Mouse (Mus musculus) cerebellum, postnatal 10 days (tissue): Measurements from ENCODE around the gene Stim2.
A peak's percentile ranks its signal among the peaks of the same experiment; 100 is the strongest.

Experiments used
- DNase-seq, 2 experiments: peaks; one replicate each; pipeline ENCODE4 v3.0.0; 2021; ENCODE audit warnings: mixed read lengths in 2 of 2

Gene Stim2

DNA sequence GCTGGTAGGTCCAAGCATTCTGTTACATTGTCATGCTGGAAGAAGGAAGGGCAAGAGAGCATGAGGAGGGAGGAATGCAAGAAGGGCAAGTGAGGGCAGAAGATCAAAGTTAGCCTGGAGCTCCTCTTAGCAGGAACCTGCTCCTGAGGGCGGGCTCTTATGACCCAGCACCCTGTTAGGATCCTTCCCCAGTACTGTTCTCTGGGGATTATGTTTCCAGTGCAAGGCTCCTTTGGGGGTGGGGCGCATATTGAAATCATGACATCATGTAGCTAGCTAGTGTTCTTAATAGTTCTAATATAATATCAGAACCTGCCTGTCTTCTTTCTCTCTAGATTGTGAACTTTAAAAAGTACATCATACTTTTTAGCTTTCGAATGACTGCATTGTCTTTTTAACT lies 52.8 kb downstream of the Stim2 start:
- DNase-seq, result no peak

GRCm38 (mm10) chr5:54052205-54052604 lies 53.9 kb downstream of the Stim2 start:
- DNase-seq, result no peak

GRCm38 (mm10) chr5:54053673-54054366 lies 55.5 kb downstream of the Stim2 start:
- DNase-seq, result no peak

- no peak for DNase-seq
These were observed 58.0 kb downstream of the Stim2 start for GRCm38 (mm10) chr5:54056266-54056665.

- DNase-seq, result peak; percentile 39 to 54
These were observed 61.7 kb downstream of the Stim2 start for GRCm38 (mm10) chr5:54059998-54060397.

GRCm38 (mm10) chr5:54062079-54062478 lies 63.8 kb downstream of the Stim2 start:
- peak in 1 of 2 experiments; percentile 17 for DNase-seq

DNA sequence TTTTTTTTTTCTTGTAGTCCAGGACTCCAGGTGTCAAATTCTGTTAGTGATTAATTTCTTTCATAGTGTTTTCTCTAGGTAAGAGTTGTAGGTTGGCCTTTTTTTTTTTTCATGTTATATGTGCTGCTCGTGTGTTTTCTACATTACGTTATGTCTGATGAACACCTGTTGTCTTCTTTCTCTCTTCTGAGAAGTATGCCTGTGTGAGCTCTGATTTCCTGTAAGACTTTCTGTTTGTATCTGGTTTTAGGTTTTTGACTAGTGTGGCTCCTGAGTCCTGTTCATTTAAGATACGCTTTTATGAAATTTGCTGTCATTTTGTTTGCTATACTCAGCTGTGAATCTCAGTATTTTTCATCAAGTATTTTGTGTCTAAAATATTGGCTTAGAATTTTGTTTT lies 69.3 kb downstream of the Stim2 start:
- no peak for DNase-seq

GRCm38 (mm10) chr5:54070549-54070948 lies 72.2 kb downstream of the Stim2 start:
- DNase-seq, result no peak

GRCm38 (mm10) chr5:54071288-54071687 lies 73.0 kb downstream of the Stim2 start:
- no peak for DNase-seq

GRCm38 (mm10) chr5:54071705-54072104 lies 73.4 kb downstream of the Stim2 start:
- DNase-seq, result no peak

DNA sequence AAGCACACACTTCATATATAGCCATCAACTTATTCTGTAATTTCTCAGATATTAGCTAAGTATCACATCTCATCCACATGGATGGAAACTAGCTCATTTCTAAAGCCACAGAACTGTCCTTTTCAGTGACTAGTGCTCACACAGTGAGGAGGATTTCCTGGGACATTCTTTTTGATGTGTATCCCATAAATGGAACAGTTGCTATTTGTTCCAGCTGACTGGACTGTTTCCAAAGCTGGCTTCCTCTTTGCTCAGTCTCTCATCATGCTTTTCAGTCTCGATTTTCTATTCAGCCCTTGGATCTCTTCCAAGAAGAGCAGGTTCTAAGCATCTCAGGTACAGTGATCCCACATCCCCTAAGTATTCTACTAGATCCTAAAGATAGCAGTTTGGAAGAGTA lies 75.0 kb downstream of the Stim2 start:
- DNase-seq, result peak; percentile 45 to 60

DNA sequence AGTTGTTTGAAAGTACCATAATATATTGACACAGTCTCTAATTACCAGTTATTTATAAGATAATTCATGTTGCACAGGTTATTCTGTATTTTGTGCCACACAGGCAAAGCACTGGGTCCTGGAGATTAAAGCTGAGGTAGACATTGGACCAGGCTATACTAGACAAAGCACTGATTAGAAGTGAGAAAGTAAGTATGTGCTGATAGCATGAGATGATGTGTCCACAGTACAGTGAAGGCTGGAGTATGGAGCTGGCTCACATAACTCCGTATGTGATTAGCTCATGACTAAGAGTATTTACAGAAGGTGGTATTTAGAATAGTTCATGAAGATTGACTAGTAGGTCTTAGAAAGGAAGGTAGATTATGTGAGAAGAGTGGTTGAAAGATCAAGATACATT lies 81.7 kb downstream of the Stim2 start:
- no peak for DNase-seq

DNA sequence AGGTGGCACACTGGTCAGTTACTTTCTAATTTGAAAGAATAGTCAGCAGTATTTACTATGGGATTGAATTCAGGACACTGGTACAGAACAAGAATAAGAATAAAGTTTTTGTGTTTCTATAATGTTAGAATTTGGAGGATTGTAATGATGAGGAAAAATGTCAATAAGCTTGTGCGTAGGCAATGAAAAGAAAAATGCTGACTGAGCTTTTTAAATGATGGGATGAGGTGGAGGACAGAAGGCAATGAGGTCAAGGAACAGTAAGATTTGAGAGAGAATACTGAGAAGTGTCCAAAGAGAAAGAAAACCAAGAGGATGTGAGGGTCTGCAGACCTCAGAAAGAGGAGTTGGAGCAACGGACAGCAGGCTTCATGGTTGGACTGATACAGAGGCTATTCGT lies 89.6 kb downstream of the Stim2 start:
- no peak for DNase-seq

- no peak for DNase-seq
These were observed 99.9 kb downstream of the Stim2 start for GRCm38 (mm10) chr5:54098219-54098618.

GRCm38 (mm10) chr5:54100916-54101315 lies 102.6 kb downstream of the Stim2 start:
- DNase-seq, result peak; percentile 54 to 67

DNA sequence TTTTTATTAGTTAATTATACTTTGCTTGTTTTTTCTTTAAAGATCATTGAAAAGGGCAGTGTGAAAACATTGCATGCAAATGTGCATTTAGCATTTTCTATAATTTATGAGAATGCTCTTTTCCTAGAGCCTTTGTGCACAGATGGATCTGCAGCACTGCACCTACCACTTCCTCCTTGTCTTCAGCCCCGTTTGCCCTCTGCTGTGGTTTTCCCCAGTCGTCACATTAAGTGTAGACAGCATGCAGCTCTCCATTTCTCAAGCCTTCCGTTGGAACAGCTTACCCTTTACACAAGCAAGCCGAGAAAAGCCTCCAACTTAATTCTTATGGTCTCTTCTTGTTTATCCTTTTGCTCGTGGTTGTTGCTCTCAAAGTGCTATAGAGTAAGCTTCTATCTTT lies 103.0 kb downstream of the Stim2 start:
- no peak for DNase-seq

DNA sequence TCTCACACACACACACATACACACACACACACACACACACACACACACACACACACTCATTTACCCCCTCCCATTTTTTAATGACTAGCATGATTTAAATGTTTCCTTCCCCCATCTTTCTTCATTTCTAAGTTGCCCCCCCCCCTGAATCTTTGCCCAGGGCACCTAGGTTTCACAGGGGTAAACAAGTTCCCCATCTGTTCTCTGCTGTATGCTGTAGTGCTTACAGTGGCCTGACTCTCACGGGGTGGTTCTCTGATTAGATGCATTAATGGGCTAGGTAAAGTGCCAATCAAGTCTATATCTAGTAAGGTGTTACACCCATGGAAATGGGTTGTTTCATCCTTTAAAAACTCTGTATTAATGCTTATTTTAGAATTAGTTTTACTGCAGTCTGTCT lies 103.7 kb downstream of the Stim2 start:
- no peak for DNase-seq

DNA sequence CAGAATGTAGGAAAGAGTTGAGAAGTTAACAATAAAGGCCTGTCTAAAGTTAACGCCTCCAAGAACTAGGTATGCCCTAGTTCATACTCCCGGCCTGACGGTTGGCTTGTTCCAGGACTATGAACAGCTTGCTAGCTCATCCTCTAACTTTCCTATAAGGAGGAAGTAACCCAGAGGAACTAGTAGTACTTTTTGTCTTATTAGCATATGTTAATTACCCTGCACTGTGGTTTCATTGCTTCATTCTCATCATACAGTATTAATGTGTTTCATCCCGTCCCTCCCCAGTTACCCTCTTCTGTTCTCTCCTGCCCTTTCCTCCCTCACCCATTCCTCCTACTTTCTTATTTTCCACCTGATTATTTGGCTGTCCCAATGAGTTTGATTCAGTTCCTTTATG lies 108.4 kb downstream of the Stim2 start:
- DNase-seq, result no peak

- DNase-seq, result no peak
These were observed 108.8 kb downstream of the Stim2 start for GRCm38 (mm10) chr5:54107069-54107468.

- no peak for DNase-seq
These were observed 110.8 kb downstream of the Stim2 start for GRCm38 (mm10) chr5:54109096-54109495.

- no peak for DNase-seq
These were observed 112.5 kb downstream of the Stim2 start for GRCm38 (mm10) chr5:54110789-54111188.

- DNase-seq, result peak; percentile 75 to 77
These were observed 115.0 kb downstream of the Stim2 start for GRCm38 (mm10) chr5:54113284-54113683.

DNA sequence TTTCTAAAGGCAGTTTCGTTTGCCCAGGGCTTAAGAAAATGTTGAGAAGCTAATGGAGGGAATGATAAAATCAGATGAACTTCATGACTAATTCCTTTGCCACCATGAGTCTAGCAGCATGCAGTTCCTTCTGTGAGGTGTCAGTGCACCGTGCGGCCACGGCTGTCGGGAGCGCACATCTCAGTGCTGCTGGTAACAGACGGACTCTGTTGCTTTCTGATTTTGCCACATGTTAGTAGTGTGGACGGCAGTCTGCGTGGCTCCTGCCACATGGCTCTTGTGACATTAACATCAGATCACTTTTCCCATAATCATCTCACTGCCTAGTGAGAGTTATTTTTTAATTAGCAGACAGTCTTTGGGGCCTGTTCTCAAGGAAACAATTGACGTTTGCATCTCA lies 118.2 kb downstream of the Stim2 start:
- no peak for DNase-seq

DNA sequence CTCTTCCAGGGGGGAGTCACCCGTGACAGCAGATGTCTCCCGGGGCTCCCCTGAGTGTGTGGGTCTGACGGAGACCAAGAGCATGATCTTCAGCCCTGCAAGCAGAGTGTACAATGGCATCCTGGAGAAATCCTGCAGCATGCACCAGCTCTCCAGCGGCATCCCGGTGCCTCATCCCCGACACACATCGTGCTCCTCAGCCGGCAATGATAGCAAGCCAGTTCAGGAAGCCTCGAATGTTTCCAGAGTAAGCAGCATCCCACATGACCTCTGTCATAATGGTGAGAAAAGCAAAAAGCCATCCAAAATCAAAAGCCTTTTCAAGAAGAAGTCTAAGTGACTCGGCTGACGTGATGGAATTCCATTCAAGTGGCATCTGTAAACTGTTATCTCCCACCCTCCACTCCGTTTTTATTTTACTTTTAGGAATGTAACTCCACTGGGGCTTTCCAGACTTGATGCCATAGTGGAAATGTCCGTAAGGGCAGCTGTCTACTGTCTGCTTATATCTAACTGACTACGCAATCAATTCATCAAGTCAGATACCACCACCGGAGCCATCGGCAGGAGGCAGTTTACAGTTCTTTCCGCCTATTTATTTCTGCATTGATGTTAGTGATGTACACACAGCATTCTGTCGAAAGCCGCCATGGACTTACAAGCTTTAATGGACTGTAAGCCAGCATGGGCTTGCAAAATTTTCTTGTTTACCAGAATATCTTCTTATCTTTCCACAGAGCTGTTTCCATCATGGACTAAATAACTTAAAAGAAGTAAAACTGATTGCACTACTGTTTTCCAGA lies 120.3 kb downstream of the Stim2 start:
- no peak for DNase-seq
